Mouse (Mus musculus): ENCODE results near the gene Myh4.
A peak's percentile ranks its signal among the peaks of the same experiment; 100 is the strongest.

Gene Myh4

GRCm38 (mm10) chr11:67237481-67238079 lies at the start of gene Myh4:
Gene Myh4 (plus strand): TSS chr11:67238029.
- DNase-seq (ENCODE audit: low read depth, low spot score) = no peak

DNA sequence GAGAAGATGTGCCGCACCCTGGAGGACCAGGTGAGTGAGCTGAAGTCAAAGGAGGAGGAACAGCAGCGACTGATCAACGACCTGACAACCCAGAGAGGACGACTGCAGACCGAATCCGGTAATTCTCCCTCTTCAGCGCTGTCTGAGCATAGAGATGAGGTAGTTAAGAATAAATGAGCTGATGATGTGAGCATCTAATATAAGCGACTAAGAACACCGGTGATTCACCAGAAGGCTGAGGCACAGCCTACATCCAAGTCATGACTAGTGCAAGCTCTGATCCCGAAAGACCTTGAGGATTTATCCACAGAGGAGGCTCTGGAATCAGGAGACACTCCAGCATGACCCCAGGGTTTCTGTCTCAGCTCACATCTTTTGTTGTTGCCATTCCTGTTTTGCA lies 47.5 kb upstream of the Myh4 start:
- DNase-seq (ENCODE audit: low read depth, low spot score) = no peak

GRCm38 (mm10) chr11:67190814-67191213 lies 47.0 kb upstream of the Myh4 start:
- no peak for DNase-seq (ENCODE audit: low read depth, low spot score)

GRCm38 (mm10) chr11:67191496-67191895 lies 46.3 kb upstream of the Myh4 start:
- DNase-seq (ENCODE audit: low read depth, low spot score) = peak; percentile 27

DNA sequence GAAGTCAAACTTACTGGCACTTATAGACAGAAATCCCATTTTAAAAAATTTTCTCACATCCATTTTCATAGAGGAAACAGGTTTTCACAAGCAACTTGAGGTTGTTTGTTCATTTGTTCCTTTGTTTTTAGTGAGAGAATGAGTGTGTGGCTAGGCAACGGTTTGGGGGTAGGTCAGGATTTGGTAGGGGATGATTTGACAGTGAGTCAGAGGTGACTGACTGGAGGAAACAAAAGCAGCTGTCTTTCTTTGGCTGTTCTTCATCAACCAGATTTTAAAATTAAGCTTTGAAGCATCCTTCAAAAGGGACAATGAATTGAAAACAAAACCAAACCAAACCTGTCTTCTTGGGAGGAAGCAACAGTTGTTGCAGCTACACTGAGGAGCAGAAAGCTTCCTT lies 38.5 kb upstream of the Myh4 start:
- DNase-seq (ENCODE audit: low read depth, low spot score) = no peak

DNA sequence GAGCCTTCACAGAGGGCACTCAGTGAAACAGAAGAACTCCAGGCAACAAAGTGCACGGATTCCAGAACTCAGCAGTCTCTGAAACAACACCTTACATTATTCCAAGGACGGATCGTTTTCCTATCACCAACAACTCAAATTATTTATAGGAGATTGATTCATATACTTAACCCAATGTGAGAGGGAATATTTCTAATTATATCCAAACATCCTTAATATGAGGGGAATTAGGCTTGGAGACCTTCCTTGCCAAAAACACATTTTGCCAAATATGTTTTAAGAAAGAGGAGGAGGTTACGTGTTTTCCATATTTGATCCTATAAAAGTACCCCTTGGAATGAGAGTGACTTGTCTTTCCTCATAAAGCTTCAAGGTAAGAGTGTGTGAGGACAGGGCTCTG lies 38.1 kb upstream of the Myh4 start, which contains the start of gene Myh1:
Gene Myh1 (plus strand): TSS at position 301 of the 400 bp plus-strand sequence.
- DNase-seq (ENCODE audit: low read depth, low spot score) = no peak

GRCm38 (mm10) chr11:67204766-67205165 lies 33.1 kb upstream of the Myh4 start:
- DNase-seq (ENCODE audit: low read depth, low spot score) = no peak

- no peak for DNase-seq (ENCODE audit: low read depth, low spot score)
Observed at GRCm38 (mm10) chr11:67221803-67222202, 16.0 kb upstream of the Myh4 start.

- DNase-seq (ENCODE audit: low read depth, low spot score) = no peak
Observed at GRCm38 (mm10) chr11:67224466-67224865, 13.4 kb upstream of the Myh4 start.

DNA sequence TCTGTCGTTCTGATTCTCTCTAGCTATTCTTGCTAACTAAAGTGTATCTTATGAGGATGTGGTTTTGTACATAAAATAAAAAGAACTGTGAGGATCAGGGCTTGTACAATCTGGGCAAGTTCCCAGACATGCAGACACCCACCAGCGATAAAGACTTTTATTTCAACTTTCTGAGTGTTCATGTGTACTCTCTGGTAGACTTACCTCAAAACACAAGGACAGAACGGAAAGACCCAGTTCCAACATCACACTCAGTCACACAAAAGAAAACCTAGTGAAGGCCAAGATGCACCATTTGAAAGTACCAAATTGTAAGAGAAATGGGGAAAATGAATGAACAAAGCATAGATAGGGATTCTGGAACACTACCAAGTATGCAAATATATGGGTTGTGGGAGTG lies 9.1 kb upstream of the Myh4 start:
- no peak for DNase-seq (ENCODE audit: low read depth, low spot score)

- DNase-seq (ENCODE audit: low read depth, low spot score) = no peak
Observed at GRCm38 (mm10) chr11:67229166-67229565, 8.7 kb upstream of the Myh4 start.

GRCm38 (mm10) chr11:67229946-67230345 lies 7.9 kb upstream of the Myh4 start:
- DNase-seq (ENCODE audit: low read depth, low spot score) = no peak

- peak; percentile 76 for DNase-seq (ENCODE audit: low read depth, low spot score)
Observed at GRCm38 (mm10) chr11:67235639-67236358, 2.0 kb upstream of the Myh4 start.

DNA sequence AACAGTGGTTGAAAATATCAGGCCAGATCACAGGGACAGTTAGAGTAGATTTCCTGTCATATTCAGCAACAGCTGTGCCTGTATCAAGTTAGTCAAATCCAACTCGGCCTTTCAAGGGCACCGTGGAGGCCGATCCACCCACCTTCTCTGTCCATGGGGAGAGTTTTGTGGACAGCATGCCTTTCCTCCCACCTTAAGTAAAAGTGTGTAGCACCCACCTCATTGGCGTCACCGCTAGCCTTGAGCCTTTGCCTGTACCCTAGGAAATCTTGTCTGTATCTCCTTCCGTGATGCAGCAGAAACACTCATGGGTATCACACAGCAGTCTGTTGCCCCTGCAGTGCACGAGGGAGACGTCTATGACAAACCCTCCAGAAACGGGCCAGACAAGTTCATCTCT lies 1.0 kb upstream of the Myh4 start:
- DNase-seq (ENCODE audit: low read depth, low spot score) = no peak

GRCm38 (mm10) chr11:67241051-67241450 lies 3.2 kb downstream of the Myh4 start:
- DNase-seq (ENCODE audit: low read depth, low spot score) = no peak

DNA sequence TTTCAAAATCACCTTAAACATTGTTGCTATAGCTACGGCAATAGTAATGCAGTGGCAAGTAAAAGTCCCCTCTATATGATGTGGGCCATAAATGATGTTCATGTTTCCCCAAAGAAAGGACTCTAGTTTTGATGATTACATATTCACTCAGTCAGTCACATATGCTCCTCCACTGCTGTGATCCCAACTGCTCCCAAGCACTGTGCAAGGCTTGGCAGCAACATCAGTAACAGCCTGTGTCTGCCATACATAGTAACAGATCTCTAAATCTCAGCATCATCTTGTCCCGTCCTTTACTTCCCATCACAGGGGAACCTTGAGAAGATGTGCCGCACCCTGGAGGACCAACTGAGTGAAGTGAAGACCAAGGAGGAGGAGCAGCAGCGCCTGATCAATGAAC lies 15.9 kb downstream of the Myh4 start:
- DNase-seq (ENCODE audit: low read depth, low spot score) = no peak

DNA sequence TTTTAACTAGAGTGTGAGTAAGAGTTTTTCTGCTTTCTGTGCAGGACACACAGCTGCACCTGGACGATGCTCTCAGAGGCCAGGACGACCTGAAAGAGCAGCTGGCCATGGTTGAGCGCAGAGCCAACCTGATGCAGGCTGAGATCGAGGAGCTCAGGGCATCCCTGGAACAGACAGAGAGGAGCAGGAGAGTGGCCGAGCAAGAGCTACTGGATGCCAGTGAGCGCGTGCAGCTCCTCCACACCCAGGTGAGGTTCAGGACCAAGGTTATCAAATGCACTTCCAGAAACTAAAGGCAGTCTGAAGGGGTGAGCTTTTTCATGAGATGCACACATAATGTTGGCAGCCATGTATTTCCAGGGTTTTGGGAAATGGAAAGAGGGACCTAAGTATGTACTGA lies 19.2 kb downstream of the Myh4 start:
- DNase-seq (ENCODE audit: low read depth, low spot score) = no peak

- no peak for DNase-seq (ENCODE audit: low read depth, low spot score)
Observed at GRCm38 (mm10) chr11:67260956-67261355, 23.1 kb downstream of the Myh4 start.

DNA sequence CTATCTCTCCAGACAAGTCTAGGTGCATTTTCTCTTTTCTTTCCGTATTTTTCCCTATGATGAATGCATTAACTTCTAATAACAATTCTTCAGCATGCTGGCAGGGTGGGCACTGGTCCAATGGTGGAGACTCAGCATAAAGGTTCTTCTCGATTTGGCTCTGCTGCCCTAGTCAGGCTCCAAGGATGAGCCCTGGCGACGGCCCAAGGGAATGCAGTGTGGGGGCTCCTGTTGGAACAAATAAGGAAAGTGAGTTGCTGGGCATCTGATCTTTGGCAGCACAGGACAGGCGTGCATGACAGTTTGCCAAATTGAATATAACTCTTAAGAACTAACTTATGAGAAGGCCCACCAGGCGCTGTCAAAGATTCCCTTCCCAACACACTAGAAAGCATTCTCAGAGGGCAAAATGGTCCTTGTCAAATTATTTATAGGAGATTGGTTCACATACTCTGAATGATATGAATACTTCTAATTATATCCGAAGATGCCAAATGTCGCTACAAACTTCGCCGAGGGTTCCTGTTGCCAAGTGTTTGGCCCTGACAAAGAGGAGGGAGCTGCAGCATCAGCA lies 38.9 kb downstream of the Myh4 start, which contains the start of gene Myh8:
Gene Myh8 (plus strand): TSS at position 524 of the 574 bp plus-strand sequence.
- DNase-seq (ENCODE audit: low read depth, low spot score) = no peak

DNA sequence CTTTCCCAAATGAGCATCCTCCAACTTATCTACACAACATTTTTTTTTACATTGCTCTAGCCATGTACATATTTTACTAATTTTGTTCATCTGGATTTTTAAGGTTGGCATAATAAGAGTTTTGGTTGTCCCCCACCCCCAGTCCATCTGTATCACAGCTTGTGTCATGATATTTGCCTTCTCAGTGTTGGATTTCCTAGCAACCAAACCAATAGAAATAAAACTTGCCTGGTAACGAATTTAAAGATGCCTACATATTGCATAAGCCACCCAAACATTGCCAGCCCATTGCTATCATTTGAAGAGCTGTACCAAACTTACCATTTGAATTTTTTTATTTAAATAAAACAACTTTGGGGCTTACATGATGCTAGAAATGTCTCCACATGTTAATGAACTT lies 55.6 kb downstream of the Myh4 start:
- DNase-seq (ENCODE audit: low read depth, low spot score) = no peak

All from R1 (cell line).